Comparison of ENCODE assay signal across 8 mouse cellular contexts in the genomic region with DNA sequence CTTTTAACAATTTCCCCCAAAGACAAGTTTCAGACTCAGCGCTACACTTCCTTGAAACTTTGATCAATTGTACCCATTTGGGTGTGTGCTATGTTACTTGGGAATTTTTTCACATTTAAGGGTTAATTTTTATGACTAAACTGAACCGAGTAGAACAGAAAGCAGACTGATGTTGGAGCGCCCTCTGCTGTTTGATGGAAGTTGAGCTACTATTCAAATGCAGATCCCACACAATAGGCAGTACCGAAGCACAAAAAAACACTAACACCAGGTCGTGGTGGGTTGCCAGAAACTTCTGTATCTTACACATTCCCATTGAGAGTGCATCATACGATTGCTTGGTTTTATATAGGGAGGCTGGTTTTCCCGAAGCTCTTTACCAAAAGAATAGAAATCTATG.
A peak's percentile ranks its signal among the peaks of the same experiment; 100 is the strongest.
DNase-seq lines count a peak whose midpoint lies in the region; ATAC-seq and TF ChIP-seq lines count a peak whose summit lies in the region.

No protein-coding gene starts in this region.

- no peak overlapping the region for H3ac ChIP-seq in myocyte (ENCODE audit: control insufficient read depth, insufficient read length)

- H3K36me3 ChIP-seq in neural tube, embryonic 15.5 days: no peaks in the 10 kb centered on the region
- H3K36me3 ChIP-seq in kidney, adult 2 months (ENCODE audit: control insufficient read depth, insufficient read depth, low read length): no peaks in the 10 kb centered on the region
- H3K36me3 ChIP-seq in limb, embryonic 10.5 days: no peaks in the 10 kb centered on the region
- no peaks in the 10 kb centered on the region for H3K36me3 ChIP-seq in myocyte (ENCODE audit: control insufficient read depth, insufficient read depth)

- no peak overlapping the region for H3K9ac ChIP-seq in neural tube, embryonic 15.5 days (replicated peaks)

- no peak overlapping the region for H3K4me3 ChIP-seq in neural tube, embryonic 15.5 days (replicated peaks)
- no peak overlapping the region for H3K4me3 ChIP-seq in kidney, adult 2 months (ENCODE audit: insufficient read depth, low read depth, low read length)
- H3K4me3 ChIP-seq in limb, embryonic 10.5 days: no peak overlapping the region
- no peak overlapping the region for H3K4me3 ChIP-seq in myocyte

- no peak overlapping the region for H3K27ac ChIP-seq in neural tube, embryonic 15.5 days (replicated peaks)
- H3K27ac ChIP-seq in kidney, adult 2 months (ENCODE audit: insufficient read depth, low read depth, low read length): no peak overlapping the region
- H3K27ac ChIP-seq in limb, embryonic 10.5 days: no peak overlapping the region

- TF ChIP-seq POLR2A in kidney, adult 2 months (IDR thresholded peaks at IDR 0.05; ENCODE audit: low read depth, low read length): no peak
- no peak for TF ChIP-seq POLR2A in myocyte (IDR thresholded peaks at IDR 0.05; ENCODE audit: insufficient read length, low read depth)

- H3K9me3 ChIP-seq in neural tube, embryonic 15.5 days (replicated peaks): no peaks in the 10 kb centered on the region
- no peaks in the 10 kb centered on the region for H3K9me3 ChIP-seq in limb, embryonic 10.5 days (replicated peaks)

- peak; percentile 75 for DNase-seq in neural tube, embryonic 10.5 days (ENCODE audit: extremely low spot score, low spot score)
- peak; percentile 25 for DNase-seq in cerebellum, adult 9-10 months
- peak; percentile 23 to 67 for DNase-seq in frontal cortex, postnatal 10 days (ENCODE audit: low spot score in 2 of 2)
- peak; percentile 64 for DNase-seq in kidney, adult 2 months
- DNase-seq in limb, embryonic 10.5 days (ENCODE audit: low spot score): peak; percentile 85
- peak; percentile 25 for DNase-seq in thymus, postnatal 25 days

- peak; percentile 41 for TF ChIP-seq CTCF in kidney, adult 2 months (conservative IDR thresholded peaks at IDR 0.05; ENCODE audit: insufficient read depth, insufficient read length, low read depth, low read length)

- H3K79me2 ChIP-seq in myocyte (ENCODE audit: control insufficient read depth, insufficient read depth): no peaks in the 10 kb centered on the region

- 9% methylated on average over 7 of the region's 7 CpGs for WGBS in neural tube, embryonic 15.5 days
- 12% methylated on average over 7 of the region's 7 CpGs for WGBS in kidney, adult 2 months
- 16% methylated on average over 7 of the region's 7 CpGs for WGBS in limb, embryonic 10.5 days

- no peak; the same call in 1 of the 2 replicates for ATAC-seq in neural tube, embryonic 15.5 days (ENCODE audit: low FRiP score)

- no peak overlapping the region for H3K4me2 ChIP-seq in neural tube, embryonic 15.5 days
- H3K4me2 ChIP-seq in myocyte (ENCODE audit: low read depth): peak overlapping the region; percentile 22

- no peaks in the 10 kb centered on the region for H3K27me3 ChIP-seq in neural tube, embryonic 15.5 days (replicated peaks)
- no peaks in the 10 kb centered on the region for H3K27me3 ChIP-seq in kidney, adult 2 months (replicated peaks; ENCODE audit: control insufficient read depth, insufficient read depth, low read length)
- no peaks in the 10 kb centered on the region for H3K27me3 ChIP-seq in limb, embryonic 10.5 days (ENCODE audit: low read depth, poor library complexity, severe bottlenecking)
- H3K27me3 ChIP-seq in myocyte (ENCODE audit: control insufficient read depth, insufficient read depth, insufficient read length): no peaks in the 10 kb centered on the region

- no peaks in the 10 kb centered on the region for H3K4me1 ChIP-seq in neural tube, embryonic 15.5 days
- no peaks in the 10 kb centered on the region for H3K4me1 ChIP-seq in kidney, adult 2 months (ENCODE audit: control insufficient read depth, insufficient read depth, low read length)
- H3K4me1 ChIP-seq in limb, embryonic 10.5 days: no peaks in the 10 kb centered on the region

TF ChIP-seq in myocyte, 11 proteins besides CTCF, POLR2A, EP300 and RAD21:
- TF ChIP-seq CEBPB (IDR thresholded peaks at IDR 0.05; ENCODE audit: insufficient read depth, poor library complexity, severe bottlenecking): no peak

Comparison
In these comparisons a context has a peak if more than half of its experiments do, and no peak if none do; other contexts are left out.
1. DNase-seq: peak in every context shown above with its lines; median percentile 85 in limb, embryonic 10.5 days; 75 in neural tube, embryonic 10.5 days; 64 in kidney, adult 2 months; 45 in frontal cortex, postnatal 10 days; 25 in cerebellum, adult 9-10 months; 25 in thymus, postnatal 25 days.